Mouse (Mus musculus) lung, embryonic 14.5 days (tissue): ENCODE results near the gene Mettl16. TPM values are rescaled to one million over a fixed set of nuclear protein-coding genes. Genes with fewer than 3 reads are reported as not detected.

Source experiments
- ATAC-seq: fragments of 200-750 bp; cut with Nextera tagmentation; 2 replicates; pipeline ENCODE4 v1.8.0; 2017; ENCODE audit warnings: mild to moderate bottlenecking, moderate TSS enrichment, moderate library complexity; ENCODE audit not compliant: insufficient read depth
- DNase-seq: peaks from one replicate; pipeline ENCODE4 v3.0.0-alpha.2; 2015
- H3K27ac ChIP-seq: fragments of 300-500 bp; sonication (generic); 2 replicates; pipeline ENCODE4 v1.5.1; 2014; ENCODE audit warnings: low read depth, mild to moderate bottlenecking, moderate library complexity
- H3K27me3 ChIP-seq: fragments of 300-500 bp; sonication (generic); 2 replicates; pipeline ENCODE4 v1.6.1; 2014; ENCODE audit warnings: low read length, control low read depth; ENCODE audit not compliant: insufficient read depth
- H3K36me3 ChIP-seq: fragments of 300-500 bp; sonication (generic); 2 replicates; pipeline ENCODE4 v1.6.1; 2014; ENCODE audit warnings: control low read depth; ENCODE audit not compliant: insufficient read depth
- H3K4me1 ChIP-seq: fragments of 300-500 bp; sonication (generic); 2 replicates; pipeline ENCODE4 v1.6.1; 2014; ENCODE audit warnings: antibody characterized with exemption, control low read depth; ENCODE audit not compliant: insufficient read depth
- H3K4me2 ChIP-seq: fragments of 300-500 bp; sonication (generic); 2 replicates; pipeline ENCODE4 v1.6.1; 2014; ENCODE audit warnings: mild to moderate bottlenecking
- H3K4me3 ChIP-seq: fragments of 300-500 bp; sonication (generic); 2 replicates; pipeline ENCODE4 v1.5.1; 2014; ENCODE audit warnings: low read depth, low read length
- H3K9ac ChIP-seq: fragments of 300-500 bp; sonication (generic); 2 replicates; pipeline ENCODE4 v1.6.1; 2014
- H3K9me3 ChIP-seq: fragments of 300-500 bp; sonication (generic); 2 replicates; pipeline ENCODE4 v1.6.1; 2016; ENCODE audit warnings: low read depth, low read length, control low read depth
- CTCF ChIP-seq: IDR thresholded peaks from 2 replicates; pipeline ENCODE4 v1.5.1; 2016; ENCODE audit warnings: antibody characterized with exemption, low read depth
- WGBS: fragments of 180-500 bp; shearing (Covaris S2); extraction: QIAGEN DNeasy Blood & Tissue Kit; methylation state at CpG from one replicate; pipeline ENCODE4 v1.1.7; 2014; 5-methylcytosine and 5-hydroxymethylcytosine counted together
- polyA plus RNA-seq: library from polyadenylated mRNA; unstranded; fragments of >200 nt; fragmentation: Nextera tagmentation; extraction: Ambion mirVana; gene quantifications from 2 replicates; pipeline ENCODE4 v1.2.1, GENCODE M21; 2014

Gene Mettl16
- polyA plus RNA-seq, 1 experiment from 2014 or later: 39.8 TPM

DNA sequence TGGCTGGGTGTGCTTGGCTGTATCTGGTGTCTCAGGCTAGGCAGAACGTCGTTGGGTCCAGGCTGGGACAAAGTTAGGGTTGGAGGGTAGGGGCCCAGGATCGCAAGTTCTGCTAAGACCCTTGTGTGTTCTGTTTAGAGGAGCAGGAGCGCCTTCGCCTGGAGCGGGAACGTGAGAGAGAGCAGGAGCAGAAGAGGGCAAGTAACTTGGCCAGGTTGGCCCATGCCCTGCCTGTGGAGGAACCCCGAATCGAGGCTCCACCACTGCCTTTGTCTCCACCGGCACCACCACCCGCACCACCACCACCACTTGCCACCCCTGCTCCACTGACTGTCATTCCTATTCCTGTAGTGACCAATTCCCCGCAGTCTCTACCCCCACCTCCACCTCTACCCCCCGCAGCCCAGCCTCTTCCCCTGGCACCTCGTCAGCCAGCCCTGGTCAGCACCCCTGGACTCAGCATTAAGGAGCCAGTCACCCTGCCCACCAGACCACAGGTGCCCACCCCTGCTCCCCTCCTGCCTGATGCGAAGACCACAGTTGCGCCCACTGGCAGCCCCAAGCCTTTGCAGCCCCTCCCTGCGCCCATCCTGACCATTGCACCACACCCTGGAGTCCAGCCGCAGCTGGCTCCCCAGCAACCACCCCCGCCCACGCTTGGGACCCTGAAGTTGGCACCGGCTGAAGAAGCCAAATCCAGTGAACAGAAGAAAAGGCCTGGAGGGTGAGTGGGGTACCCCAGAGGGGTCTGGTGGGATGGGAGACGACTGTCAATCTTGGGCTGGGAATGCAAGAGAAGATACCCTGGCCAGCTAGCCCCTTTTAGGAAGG lies 65.8 kb downstream of the Mettl16 start:
- Histone ChIP-seq H3K4me1 (peaks cover 14% of the 10 kb centered on the region), H3K9ac (no peak overlapping the region)

DNA sequence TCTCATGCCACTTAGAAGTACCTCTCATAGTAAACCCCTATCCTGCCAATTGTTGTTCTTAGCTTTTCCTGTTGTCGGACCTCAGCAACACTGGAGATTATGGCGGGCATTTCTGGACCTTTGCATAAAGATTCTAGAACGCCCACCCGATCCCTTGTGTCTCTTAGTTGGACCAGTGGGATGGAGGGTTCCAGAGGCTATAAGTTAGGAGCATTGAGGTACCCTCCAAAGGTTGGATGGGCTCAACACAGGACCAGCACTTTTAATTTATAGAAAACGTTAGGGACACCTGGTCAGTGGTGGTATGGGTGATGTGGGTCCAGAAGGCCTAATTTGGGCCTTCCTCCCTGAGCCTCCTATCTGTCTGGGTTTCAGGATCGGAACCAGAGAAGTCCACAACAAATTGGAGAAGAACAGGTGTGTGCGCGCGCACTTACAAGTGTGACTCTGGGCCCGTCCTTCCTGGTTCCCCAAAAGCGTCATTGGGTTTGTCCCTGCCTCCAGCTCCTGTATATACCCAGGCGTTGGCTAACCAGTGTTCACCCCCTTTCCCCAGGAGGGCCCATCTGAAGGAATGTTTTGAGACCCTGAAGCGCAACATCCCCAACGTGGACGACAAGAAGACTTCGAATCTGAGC lies 66.5 kb downstream of the Mettl16 start:
- peak; percentile 2; the same call in 1 of the 2 replicates for ATAC-seq
- peak overlapping the region; percentile 96 for H3K27ac ChIP-seq

More for the DNA sequence above, 65.8 kb downstream of the Mettl16 start:
- WGBS: 92% methylated on average over 22 of the region's 22 CpGs
- Histone ChIP-seq H3K36me3 (0 out of 2 replicates have a peak, but pooled peaks cover 5% of the 10 kb centered on the region), H3K27me3 (no peaks in the 10 kb centered on the region), H3K27ac (no peak overlapping the region), H3K4me2 (no peak overlapping the region), H3K4me3 (no peak overlapping the region), H3K9me3 (no peaks in the 10 kb centered on the region)
- ATAC-seq (no peak), DNase-seq (no peak)
- TF ChIP-seq CTCF: no peak

DNA sequence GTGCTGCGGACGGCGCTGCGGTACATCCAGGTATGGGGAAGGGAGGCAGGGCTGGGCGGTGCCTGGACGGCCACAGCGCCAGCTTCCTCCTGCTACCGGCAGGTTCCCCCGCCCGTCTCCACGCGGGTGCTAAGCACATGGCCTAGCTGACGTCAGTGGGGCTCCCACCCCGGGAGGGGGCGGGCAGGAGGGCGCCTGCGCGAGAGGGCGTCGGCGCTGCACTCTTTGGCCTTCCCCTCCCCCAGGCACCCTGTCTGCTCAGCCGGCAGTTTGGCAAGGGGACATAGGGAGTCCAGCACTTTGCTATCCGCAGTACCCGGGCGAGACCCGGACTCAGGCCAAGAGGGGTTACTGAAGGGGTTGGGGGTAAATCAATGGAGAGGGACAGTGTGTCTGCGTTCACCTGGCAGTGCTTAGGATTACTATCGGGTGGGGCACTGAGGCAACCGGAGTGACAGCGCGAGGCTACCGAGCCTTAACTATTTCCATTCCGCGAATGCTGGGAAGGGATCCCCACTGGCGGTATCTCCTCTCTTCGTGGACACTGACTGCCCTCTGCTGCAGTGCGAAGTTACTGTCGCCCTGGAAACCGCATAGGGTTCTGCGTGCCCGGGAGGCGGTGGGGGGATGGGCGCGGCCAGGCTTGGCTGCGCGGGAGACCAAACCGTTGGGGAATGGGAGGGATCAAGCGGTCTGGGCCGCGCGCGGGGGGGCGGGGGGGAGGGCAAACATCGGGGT lies 67.2 kb downstream of the Mettl16 start:
- ATAC-seq: peak; percentile 78
- H3K36me3 ChIP-seq: peaks cover 14% of the 10 kb centered on the region
- under 1% methylated on average over 48 of the region's 54 CpGs for WGBS

More for the DNA sequence above, 66.5 kb downstream of the Mettl16 start:
- no peak for DNase-seq
- Histone ChIP-seq H3K9me3 (no peaks in the 10 kb centered on the region), H3K9ac (peak overlapping the region; percentile 59; the same call in 1 of the 2 replicates), H3K4me3 (peak overlapping the region; percentile 53), H3K4me2 (peak overlapping the region; percentile 94), H3K4me1 (peaks cover 14% of the 10 kb centered on the region), H3K36me3 (peaks cover 7% of the 10 kb centered on the region; the same call in 1 of the 2 replicates), H3K27me3 (no peaks in the 10 kb centered on the region)
- 41% methylated on average over 16 of the region's 16 CpGs for whole genome bisulfite sequencing
- TF ChIP-seq CTCF: no peak

DNA sequence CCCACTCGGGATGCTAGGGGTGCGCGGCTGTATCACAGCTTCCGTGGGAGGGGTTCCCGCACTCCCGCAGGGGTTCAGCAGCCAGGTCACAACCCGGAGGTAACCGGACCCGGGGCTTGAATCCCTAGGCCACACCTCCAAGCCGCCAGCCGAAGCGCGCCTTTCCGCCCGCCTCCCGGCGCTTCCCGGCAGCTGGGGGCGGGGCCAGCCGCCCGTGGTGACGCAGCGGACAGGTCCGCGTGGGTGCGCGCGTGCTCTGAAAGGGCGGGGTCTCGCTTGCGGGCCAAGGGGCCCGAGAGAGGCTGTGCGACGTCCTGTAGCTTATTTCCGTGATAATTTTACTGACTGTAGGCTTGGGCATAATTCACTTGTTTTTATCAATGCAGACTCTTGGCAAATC lies 67.8 kb downstream of the Mettl16 start:
- Histone ChIP-seq H3K27me3 (no peaks in the 10 kb centered on the region), H3K4me3 (peak overlapping the region; percentile 53), H3K4me1 (peaks cover 5% of the 10 kb centered on the region; the same call in 1 of the 2 replicates), H3K9me3 (no peaks in the 10 kb centered on the region), H3K9ac (peak overlapping the region; percentile 59), H3K4me2 (peak overlapping the region; percentile 94), H3K27ac (peak overlapping the region; percentile 96), H3K36me3 (peaks cover 19% of the 10 kb centered on the region)
- DNase-seq (peak; percentile 97), ATAC-seq (peak; percentile 65)
- WGBS: under 1% methylated on average over 35 of the region's 35 CpGs
- TF ChIP-seq CTCF: no peak

More for the DNA sequence above, 67.2 kb downstream of the Mettl16 start:
- Histone ChIP-seq H3K27ac (peak overlapping the region; percentile 96), H3K9ac (peak overlapping the region; percentile 59), H3K27me3 (no peaks in the 10 kb centered on the region), H3K4me1 (peaks cover 11% of the 10 kb centered on the region), H3K9me3 (no peaks in the 10 kb centered on the region), H3K4me2 (peak overlapping the region; percentile 94), H3K4me3 (peak overlapping the region; percentile 53)
- TF ChIP-seq CTCF: peak; percentile 33; the same call in 1 of the 2 replicates
- peak; percentile 96 for DNase-seq

DNA sequence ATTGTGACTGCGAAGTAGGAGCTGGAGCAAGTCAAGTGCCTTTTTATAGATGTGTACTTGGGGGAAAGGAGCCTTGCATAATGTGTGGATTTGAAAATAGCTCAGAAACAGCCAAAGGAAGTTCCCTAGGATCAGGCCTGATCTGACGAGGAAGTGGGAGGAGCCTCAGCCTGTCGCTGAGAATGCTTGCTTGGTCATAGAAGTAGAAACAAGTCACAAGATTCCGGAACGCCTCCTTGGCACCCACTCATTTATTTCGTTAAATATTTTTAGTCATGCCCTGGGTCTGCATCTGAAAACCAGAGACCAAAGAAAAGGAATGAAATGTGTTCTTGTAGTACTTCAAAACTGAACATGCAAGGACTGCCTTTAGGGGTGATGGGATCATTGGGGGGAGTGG lies 68.3 kb downstream of the Mettl16 start:
- H3K9me3 ChIP-seq: no peaks in the 10 kb centered on the region
- H3K36me3 ChIP-seq: peaks cover 25% of the 10 kb centered on the region
- ATAC-seq (no peak), DNase-seq (peak; percentile 82)
- peak overlapping the region; percentile 94 for H3K4me2 ChIP-seq
- H3K9ac ChIP-seq: peak overlapping the region; percentile 59; the same call in 1 of the 2 replicates
- no peak for TF ChIP-seq CTCF
- 30% methylated on average over 6 of the region's 6 CpGs for WGBS
- H3K27ac ChIP-seq: peak overlapping the region; percentile 96
- 0 out of 2 replicates have a peak, but pooled peaks cover 3% of the 10 kb centered on the region for H3K4me1 ChIP-seq
- no peaks in the 10 kb centered on the region for H3K27me3 ChIP-seq
- H3K4me3 ChIP-seq: peak overlapping the region; percentile 53

DNA sequence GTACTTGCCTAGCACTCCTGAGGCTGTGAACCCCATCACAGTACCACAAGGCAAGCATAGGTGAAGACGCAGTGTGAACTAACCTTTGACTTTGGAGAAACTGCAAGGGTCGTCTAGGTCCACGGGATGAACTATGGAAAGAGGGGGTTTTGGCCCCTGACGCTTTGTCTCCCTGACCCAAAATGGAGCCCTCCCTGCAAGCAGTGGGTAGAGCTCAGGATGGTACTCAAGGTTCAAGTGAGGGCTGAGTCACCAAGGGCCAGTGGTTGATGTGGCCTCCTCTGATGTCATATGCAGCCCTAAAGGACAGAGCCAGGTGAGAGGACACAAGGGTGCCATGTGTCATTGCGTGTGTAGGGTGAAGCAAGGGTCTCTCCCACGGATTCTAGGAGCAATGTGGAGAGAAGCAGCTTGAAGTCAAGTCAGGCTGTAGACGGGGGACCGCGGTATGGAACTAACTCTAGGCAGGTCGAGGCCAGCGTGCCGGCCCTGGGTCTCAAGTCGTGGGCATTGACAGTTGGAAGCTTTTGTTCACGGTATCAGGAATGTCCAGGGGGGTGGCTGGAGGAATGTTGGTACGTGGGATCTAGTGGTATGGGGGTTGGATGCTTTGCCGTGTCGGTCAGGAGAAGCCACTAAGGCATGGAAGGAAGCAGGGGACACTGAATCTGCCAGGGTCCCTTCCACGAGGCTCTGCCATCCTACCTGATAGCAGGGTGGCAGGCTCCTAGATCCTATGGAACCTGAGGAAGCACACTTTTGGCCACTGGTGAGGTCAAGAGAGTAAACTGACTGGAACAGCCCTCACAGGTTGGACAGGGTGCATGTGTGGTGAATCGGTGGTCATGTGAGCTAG lies 69.5 kb downstream of the Mettl16 start:
- Histone ChIP-seq H3K4me2 (no peak overlapping the region), H3K36me3 (peaks cover 32% of the 10 kb centered on the region), H3K4me3 (no peak overlapping the region), H3K27ac (no peak overlapping the region), H3K9ac (no peak overlapping the region), H3K27me3 (no peaks in the 10 kb centered on the region), H3K4me1 (0 out of 2 replicates have a peak, but pooled peaks cover 3% of the 10 kb centered on the region), H3K9me3 (no peaks in the 10 kb centered on the region)
- ATAC-seq (no peak), DNase-seq (no peak)
- WGBS: 91% methylated on average over 19 of the region's 19 CpGs
- TF ChIP-seq CTCF: no peak
